Mouse (Mus musculus) liver, embryonic 14.5 days (tissue): Measurements from ENCODE around the gene E2f8.

Experiments used
- CTCF ChIP-seq: IDR thresholded peaks from 2 replicates; pipeline ENCODE4 v1.5.1; 2016; ENCODE audit warnings: antibody characterized with exemption, low read depth, control low read depth
- EP300 ChIP-seq: IDR thresholded peaks from 2 replicates; pipeline ENCODE4 v1.6.1; 2016; ENCODE audit warnings: antibody characterized with exemption, low read depth

- TF ChIP-seq EP300, result no peak
- no peak for TF ChIP-seq CTCF
These were observed 694 bp upstream of the E2f8 start for GRCm38 (mm10) chr7:48881971-48882609.
